Mouse (Mus musculus) thymus, postnatal 36 days (tissue): ENCODE results near the gene Stat5b.

Experiments used
- DNase-seq, 2 experiments: peaks; one replicate each; pipeline ENCODE4 v3.0.0; 2022; ENCODE audit warnings: mixed read lengths in 2 of 2

Gene Stat5b

GRCm38 (mm10) chr11:100863141-100863540 lies 12.6 kb upstream of the Stat5b start:
- DNase-seq: no peak

DNA sequence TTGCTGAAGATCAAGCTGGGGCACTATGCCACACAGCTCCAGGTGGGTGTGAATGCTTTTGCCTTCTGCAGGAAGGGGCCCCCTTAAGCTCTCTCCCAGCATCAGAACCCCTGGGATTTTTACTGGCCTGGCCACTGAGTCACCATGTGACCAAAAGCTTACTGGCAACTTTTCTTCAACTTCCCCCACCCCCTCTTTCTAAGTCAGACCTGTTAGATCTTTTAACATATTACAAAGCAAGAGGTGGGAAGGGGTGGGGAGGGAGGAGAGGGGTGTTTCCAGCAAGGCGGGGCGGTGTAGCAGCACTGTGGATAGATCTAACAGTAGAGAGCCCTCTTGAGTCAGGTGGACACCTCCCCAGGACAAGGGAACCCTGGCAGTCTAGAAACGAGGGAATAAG lies 11.3 kb upstream of the Stat5b start:
- DNase-seq: peak in 1 of 2 experiments; percentile 54

DNA sequence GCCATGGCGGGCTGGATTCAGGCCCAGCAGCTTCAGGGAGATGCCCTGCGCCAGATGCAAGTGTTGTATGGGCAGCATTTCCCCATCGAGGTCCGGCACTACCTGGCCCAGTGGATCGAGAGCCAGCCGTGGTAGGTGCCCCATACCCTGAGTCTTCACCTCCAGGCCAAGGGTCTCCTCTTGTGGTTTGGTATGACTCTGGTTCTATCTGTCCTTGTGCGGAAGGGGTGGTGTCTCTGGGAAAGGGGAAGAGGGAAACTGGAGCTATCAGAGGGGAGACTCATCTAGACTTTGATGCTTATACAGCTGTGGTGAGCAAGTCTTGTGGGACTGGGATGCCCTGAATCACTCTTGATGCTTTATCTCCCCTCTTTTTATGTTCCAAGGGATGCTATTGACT lies 10.8 kb upstream of the Stat5b start:
- no peak for DNase-seq

DNA sequence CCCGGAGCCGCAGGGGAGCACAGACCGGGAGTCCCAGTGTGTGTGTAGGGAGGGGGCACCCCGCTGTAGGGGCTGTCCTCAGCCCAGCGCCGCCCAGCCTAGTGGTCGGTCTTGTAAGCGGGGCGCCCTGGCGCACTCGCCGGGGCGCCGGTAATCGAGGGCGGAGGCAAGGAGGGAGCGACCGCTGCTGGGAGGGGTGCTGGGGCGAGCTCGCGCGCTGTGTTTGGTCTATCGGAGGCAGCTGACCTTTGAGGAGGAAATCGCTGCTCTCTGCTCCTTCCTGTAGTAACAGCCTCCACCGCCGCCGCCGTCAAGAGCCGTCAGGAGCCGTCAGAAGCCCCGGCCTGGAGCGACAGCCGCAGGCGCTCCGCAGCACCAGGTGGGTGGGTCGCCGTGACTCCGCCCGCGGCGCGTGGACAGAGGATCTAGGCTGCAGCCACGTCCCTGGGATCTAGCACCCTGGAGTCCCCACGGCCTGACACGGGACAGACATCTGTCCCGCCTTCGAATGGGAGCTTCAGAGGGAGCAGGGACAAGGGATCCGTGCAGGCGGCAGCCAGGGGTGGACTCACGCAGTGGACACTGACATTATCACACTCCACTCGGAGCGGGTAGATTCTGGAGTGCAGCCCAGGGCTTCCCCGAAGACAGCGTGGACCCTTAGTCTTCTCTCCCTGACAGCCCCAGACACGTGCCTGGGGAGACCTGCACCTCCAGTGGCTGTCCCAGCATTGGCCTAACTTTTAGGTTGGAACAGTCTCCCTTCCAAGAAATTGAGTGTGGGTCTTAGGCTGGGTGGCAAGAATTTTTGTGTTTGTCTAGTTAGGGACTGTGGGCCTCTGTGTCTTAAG lies 9.9 kb upstream of the Stat5b start:
- peak; percentile 86 to 92 for DNase-seq

DNA sequence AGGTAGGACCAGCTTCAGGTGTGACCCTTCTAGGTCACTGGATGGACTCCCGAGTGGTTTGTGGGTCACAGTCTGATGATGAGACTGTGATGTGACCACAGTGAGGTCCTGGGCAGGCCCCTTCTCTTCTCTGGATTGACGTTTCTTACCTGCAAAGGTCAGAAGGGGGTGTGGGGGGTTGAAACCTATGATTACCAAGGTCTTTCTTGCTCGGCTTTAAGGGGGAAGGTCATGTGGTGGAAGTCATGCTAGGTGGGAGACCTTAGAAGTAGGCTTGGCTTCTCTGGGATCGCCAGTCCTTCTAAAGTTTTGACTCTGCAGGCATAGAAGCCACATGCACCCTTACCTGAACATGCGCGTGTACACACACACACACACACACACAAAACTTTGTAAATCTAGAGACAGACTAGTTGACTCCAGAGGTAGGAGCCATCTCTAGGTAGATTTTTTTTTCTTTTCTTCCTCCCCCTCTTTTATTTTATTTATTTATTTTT lies 9.1 kb upstream of the Stat5b start:
- DNase-seq: no peak

GRCm38 (mm10) chr11:100858935-100859578 lies 8.5 kb upstream of the Stat5b start, which contains the start of gene Stat5a:
Gene Stat5a (plus strand): TSS chr11:100859351.
- DNase-seq: no peak

DNA sequence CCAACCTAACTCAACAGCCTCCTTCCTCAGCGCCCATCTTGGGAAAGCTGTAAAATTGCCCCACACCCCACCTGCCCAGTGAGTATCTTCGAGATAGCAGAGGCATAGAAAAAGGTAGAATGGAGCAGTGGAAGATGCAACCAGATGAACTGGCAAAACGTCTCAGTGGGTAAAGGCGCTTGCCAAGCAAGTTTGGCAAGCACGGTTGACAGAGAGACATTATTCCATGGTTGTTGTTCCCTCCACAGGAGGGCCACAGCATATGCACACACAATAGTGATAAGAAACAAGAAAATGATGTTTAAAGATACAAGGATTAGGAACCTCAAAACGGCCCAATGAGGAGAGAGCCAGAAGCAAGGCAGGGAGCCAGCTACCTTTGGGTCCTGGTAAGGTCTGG lies 7.4 kb upstream of the Stat5b start:
- no peak for DNase-seq

DNA sequence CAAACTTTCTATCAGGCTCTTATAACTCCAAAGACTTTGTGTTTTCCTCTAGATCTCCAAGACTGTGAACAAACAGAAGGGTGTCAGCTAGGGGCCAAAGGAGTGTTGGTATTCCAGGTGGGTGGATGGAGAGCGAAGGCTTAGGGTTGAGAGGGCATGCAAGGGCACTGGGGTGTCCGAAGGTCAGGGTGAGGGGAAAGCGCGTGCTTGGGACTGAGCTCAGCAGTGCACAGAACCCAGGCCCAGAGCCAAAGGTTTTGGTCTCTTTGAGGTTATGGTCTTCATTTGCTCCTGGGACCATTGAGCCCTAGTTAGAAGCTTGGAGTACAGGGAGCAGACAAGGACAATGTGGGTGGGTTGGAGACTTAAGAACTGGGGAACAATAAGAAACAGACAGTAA lies 4.7 kb upstream of the Stat5b start:
- DNase-seq: no peak

DNA sequence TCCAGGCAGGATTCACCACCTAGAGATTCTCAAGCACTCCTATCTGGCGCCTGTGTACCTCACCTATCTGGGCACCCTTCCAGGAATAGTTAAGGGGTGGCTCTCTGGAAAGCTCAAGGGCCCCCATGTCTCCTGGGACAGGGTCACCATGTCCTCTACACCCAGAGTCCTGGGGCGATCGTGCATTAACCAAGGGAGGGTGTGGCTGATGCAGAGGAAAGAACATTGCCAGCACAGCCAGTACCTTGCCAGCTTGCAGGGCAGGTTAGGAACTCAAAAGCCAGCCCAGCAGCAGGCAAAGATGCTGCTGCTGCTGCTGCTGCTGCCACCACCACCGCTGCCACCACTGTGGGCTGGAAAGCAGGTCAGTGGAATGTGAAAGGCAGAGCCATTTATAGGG lies 3.7 kb upstream of the Stat5b start:
- DNase-seq: no peak

DNA sequence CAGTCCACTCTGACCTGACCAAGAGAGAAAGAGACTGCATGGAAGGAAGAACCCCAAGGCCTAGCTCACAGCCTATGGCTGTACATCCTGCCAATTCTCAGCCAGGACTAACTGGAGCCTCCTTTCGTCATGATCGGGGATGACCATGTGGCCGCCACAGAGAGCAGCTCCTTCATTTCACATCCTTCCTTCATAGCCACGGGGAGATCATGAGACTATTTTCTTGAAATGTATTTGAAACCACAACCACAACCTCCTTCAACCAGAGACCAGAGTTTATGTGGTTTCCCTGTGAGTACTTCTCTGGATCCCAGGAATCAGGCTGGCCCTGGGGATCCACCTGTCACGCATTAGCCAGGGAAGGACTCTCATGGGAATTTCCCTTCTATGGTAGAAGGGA lies 2.5 kb upstream of the Stat5b start:
- DNase-seq: no peak

DNA sequence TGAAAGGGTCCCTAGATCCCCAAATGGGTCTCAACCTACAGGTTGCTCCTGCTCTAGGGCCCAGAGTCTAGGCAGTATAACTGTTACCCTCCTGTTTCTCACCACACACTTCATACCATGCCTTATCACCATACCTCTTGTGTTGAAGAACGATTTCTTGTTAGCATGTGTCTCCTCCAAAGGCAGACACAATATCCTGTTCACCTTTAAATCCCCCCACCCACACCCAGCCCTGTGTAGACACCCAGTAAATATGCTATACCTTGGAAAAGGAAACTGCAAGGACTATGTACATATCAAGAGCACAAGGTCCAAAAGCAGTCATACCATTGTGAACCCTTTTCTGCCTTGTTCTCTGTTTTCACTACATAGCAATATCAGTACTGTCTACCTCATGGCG lies 1.6 kb upstream of the Stat5b start:
- DNase-seq: no peak

DNA sequence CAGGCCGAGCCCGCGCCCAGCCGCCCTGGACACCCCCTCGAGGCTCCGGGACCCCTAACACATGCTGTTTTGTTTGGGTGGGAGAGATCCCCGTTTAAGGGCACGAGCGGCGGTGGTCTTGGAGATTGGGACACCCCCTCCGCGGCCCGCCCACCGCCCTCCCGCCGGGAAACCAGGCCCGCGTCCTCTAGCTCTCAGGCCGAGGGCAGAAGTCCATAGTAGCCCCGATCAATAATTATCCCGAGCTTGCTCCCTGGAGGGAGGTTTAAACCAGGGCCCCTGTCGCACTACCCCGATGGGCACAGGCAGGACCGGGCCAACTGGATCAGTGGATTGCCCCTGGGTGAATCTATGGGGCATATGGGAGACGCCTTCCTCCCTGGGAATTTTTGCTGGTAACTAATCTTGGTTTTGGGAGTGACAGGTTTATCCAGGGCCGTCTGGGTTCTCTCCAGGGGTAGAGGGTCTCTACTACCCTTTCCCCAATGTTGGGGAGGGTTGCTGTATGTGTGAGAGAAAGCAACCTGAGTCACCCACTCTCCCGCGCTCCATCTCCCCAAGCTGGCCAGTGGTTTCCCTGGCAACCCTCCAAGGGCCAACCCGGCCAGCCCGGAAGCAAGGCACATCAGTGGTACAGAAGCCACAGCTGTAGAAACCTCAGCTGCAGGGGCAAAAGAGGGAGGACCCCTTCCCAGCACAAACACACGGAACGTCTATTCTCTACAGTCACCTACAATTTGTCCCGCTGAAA lies 429 bp upstream of the Stat5b start:
- peak; percentile 48 to 67 for DNase-seq

- DNase-seq: no peak
These were observed 977 bp downstream of the Stat5b start for GRCm38 (mm10) chr11:100849456-100850037.

DNA sequence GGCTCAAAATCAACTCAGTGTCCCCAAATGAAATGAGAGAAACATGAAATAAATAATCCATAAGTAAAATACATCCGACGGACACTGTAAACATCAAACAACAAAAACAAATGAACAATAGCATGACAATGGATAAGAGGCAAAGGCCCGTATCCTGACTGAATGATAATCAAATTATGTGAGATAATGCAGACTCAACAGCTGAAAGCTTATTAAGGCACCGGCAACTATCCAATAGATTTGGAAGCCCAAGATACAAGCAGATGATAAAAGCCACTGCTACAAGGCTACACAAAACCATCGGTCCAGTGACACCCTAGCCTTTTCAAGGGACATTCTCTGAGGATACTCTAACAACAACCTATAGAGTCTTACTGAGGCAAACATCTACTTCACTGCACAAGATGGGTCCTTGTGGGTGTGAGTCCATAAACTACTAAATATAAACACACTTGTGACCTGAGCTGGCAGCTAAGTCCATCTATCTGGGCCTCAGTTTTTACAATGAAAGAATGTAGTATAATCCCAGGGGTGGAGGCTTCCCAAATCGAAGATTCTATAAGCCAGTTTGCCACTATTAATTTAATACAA lies 1.6 kb downstream of the Stat5b start:
- peak in 1 of 2 experiments; percentile 8 for DNase-seq

GRCm38 (mm10) chr11:100848080-100848479 lies 2.4 kb downstream of the Stat5b start:
- peak in 1 of 2 experiments; percentile 3 for DNase-seq

DNA sequence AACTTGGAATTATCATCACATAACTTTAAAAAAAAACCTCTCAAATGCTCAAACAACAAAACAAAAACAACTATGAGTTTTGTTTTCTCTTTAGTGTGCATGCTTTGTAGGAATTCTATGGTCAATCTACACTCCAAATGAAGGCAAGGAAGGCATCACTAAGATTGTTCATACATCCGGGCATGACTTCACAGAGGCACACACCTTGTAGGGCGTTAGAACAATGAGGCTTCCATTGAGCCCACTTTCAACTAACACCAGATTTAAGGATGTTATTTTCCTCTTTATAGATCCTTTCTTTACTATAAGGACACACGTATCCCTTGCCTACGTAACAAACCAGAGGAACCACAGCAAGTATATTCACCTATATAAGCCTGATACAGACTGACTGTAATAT lies 3.0 kb downstream of the Stat5b start:
- no peak for DNase-seq

DNA sequence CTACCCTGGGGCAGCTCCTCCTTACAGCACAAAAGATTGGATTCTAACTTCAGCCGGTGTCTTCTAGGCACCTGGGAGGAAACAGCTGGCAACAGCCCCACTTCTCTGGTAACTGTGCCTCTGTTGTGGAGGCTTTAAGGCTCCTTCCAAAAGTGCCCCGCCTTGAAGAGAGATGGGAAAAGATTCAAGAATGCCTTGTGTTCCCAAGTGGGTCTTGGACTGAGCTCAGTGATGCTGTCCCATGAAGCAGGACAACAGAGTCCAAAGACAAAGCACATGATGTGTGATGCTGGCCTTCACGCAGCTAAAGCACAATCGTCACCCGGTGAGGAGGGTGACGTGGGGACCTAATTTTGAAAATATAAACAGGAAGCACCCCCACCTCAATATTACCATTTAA lies 4.7 kb downstream of the Stat5b start:
- peak; percentile 59 to 67 for DNase-seq

GRCm38 (mm10) chr11:100844121-100844520 lies 6.4 kb downstream of the Stat5b start:
- no peak for DNase-seq

- DNase-seq: no peak
These were observed 7.4 kb downstream of the Stat5b start for GRCm38 (mm10) chr11:100843070-100843669.

- DNase-seq: peak in 1 of 2 experiments; percentile 35
These were observed 8.5 kb downstream of the Stat5b start for GRCm38 (mm10) chr11:100842025-100842424.

DNA sequence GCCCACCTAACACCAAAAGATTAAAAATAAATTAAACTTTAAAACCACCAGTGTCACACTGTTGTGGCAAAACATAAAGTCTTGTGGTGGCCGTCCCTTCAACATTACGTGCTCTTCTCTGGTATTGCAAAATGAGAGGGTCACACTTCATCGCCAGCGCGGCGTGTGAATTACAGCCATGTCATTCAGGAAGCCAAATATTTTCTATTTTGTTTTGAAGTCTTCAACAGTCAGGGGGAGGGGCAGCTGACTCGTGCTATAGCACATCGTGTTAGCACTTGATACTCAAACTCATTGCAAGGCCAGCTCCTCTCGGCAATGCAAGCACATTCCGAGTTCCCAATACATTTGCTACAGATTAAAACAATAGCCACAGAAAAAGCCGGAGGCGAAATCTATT lies 9.7 kb downstream of the Stat5b start:
- no peak for DNase-seq

DNA sequence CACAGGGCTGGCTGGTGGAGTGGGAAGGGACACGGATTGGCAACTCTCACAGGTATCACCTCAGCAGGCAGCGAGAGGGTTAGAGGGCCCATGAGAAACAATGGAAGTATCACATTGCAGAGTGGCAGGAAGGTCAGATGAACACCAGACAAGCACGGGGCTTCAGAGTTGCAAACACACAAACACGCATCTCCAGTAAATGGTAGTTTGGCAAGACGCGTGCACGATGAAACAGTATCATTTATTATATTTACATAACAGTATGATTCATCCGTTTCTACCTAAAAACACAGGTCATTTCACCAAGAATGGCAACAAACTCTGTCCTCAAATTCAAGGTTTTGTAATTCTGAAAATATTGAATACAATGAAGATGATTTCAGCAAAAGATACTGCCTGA lies 11.0 kb downstream of the Stat5b start:
- no peak for DNase-seq
